8 mouse cellular contexts compared by ENCODE assay signal in the genomic region with DNA sequence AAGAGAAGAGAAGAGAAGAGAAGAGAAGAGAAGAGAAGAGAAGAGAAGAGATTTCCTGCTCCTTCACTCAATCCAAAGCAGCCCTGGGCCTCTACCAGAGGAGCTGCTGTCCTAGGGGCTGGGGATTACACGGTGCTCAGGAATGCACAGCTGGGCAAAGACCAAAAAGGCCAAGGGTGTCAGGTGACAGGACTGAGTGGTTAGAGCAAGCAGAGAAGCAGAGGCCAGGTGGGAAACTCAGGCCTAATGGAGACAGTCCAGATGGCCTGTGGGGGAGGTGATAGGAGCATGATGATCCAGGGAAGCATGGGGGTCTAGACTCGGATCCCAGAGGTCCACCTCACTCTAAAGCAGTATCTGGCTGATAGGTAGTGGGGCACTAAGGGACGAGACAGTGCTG. TPM values are rescaled to one million over a fixed set of nuclear protein-coding genes. Genes with fewer than 3 reads are reported as not detected.
DNase-seq lines count a peak whose midpoint lies in the region; ATAC-seq and TF ChIP-seq lines count a peak whose summit lies in the region.

No protein-coding gene starts in this region.

- H3K4me2 ChIP-seq in lung, embryonic 14.5 days = no peak overlapping the region
- H3K4me2 ChIP-seq in embryonic facial prominence, embryonic 11.5 days (ENCODE audit: low read depth, low read length) = no peak overlapping the region
- no peak overlapping the region for H3K4me2 ChIP-seq in liver, embryonic 16.5 days (ENCODE audit: low read depth, low read length)

- 0 out of 2 replicates have a peak, but pooled peaks have one; percentile 48 for ATAC-seq in lung, embryonic 14.5 days (ENCODE audit: insufficient read depth)
- no peak for ATAC-seq in embryonic facial prominence, embryonic 11.5 days (replicated peaks; ENCODE audit: insufficient number of reproducible peaks, low FRiP score, low TSS enrichment, low read depth)
- peak; percentile 82 for ATAC-seq in liver, embryonic 16.5 days (ENCODE audit: low read depth)

- peaks cover 17% of the 10 kb centered on the region for H3K36me3 ChIP-seq in lung, embryonic 14.5 days (ENCODE audit: insufficient read depth)
- H3K36me3 ChIP-seq in embryonic facial prominence, embryonic 11.5 days (replicated peaks; ENCODE audit: control insufficient read depth, insufficient read depth, low read depth, low read length) = no peaks in the 10 kb centered on the region
- peaks cover 1% of the 10 kb centered on the region; the same call in 1 of the 2 replicates for H3K36me3 ChIP-seq in liver, embryonic 16.5 days (ENCODE audit: control insufficient read depth, insufficient read depth)

- H3K4me3 ChIP-seq in lung, embryonic 14.5 days (ENCODE audit: low read depth, low read length) = no peak overlapping the region
- no peak overlapping the region for H3K4me3 ChIP-seq in embryonic facial prominence, embryonic 11.5 days (ENCODE audit: low read depth, low read length)
- no peak overlapping the region for H3K4me3 ChIP-seq in liver, embryonic 16.5 days (ENCODE audit: low read depth, low read length)

- peak overlapping the region; percentile 15; the same call in 1 of the 2 replicates for H3K27ac ChIP-seq in lung, embryonic 14.5 days (ENCODE audit: low read depth)
- no peak overlapping the region; the same call in 1 of the 2 replicates for H3K27ac ChIP-seq in embryonic facial prominence, embryonic 11.5 days (replicated peaks; ENCODE audit: low read depth, low read length)
- H3K27ac ChIP-seq in liver, embryonic 16.5 days (ENCODE audit: low read length) = peak overlapping the region; percentile 58; the same call in 1 of the 2 replicates

- TF ChIP-seq CTCF in lung, embryonic 14.5 days (IDR thresholded peaks at IDR 0.05; ENCODE audit: low read depth) = no peak

- no peaks in the 10 kb centered on the region for H3K9me3 ChIP-seq in lung, embryonic 14.5 days (ENCODE audit: low read depth, low read length)
- no peaks in the 10 kb centered on the region for H3K9me3 ChIP-seq in embryonic facial prominence, embryonic 11.5 days (replicated peaks; ENCODE audit: control insufficient read depth, low read length)
- H3K9me3 ChIP-seq in liver, embryonic 16.5 days (replicated peaks; ENCODE audit: control insufficient read depth, low read length) = no peaks in the 10 kb centered on the region

- 25% methylated on average over 3 of the region's 3 CpGs for WGBS in lung, embryonic 14.5 days
- 27% methylated on average over 3 of the region's 3 CpGs for WGBS in embryonic facial prominence, embryonic 11.5 days
- WGBS in liver, embryonic 16.5 days (ENCODE audit: insufficient replicate concordance) = 41% methylated on average over 3 of the region's 3 CpGs

- no peaks in the 10 kb centered on the region for H3K27me3 ChIP-seq in lung, embryonic 14.5 days (ENCODE audit: insufficient read depth, low read length)
- no peaks in the 10 kb centered on the region for H3K27me3 ChIP-seq in embryonic facial prominence, embryonic 11.5 days (ENCODE audit: control insufficient read depth, insufficient read depth, low read length)
- no peaks in the 10 kb centered on the region for H3K27me3 ChIP-seq in liver, embryonic 16.5 days (ENCODE audit: control insufficient read depth, insufficient read depth, low read depth, low read length)

- peak; percentile 42 for DNase-seq in lung, embryonic 14.5 days
- DNase-seq in lung, postnatal 4 days = no peak
- DNase-seq in embryonic facial prominence, embryonic 11.5 days (ENCODE audit: low spot score) = peak; percentile 72
- DNase-seq in kidney, adult 18-20 months = peak; percentile 56
- no peak for DNase-seq in testis, postnatal 10 days (ENCODE audit: low spot score)
- no peak for DNase-seq in frontal cortex, postnatal 14 days (ENCODE audit: low spot score in 2 of 2)
- DNase-seq in left cerebral cortex, adult 11 months (ENCODE audit: low spot score) = no peak

- peaks cover 18% of the 10 kb centered on the region for H3K4me1 ChIP-seq in lung, embryonic 14.5 days (ENCODE audit: insufficient read depth)
- H3K4me1 ChIP-seq in embryonic facial prominence, embryonic 11.5 days (ENCODE audit: control insufficient read depth, insufficient read depth, low read length) = peaks cover 5% of the 10 kb centered on the region; the same call in 1 of the 2 replicates
- H3K4me1 ChIP-seq in liver, embryonic 16.5 days (ENCODE audit: control insufficient read depth, low read depth, low read length) = peaks cover 36% of the 10 kb centered on the region

- no peak overlapping the region for H3K9ac ChIP-seq in lung, embryonic 14.5 days
- no peak overlapping the region for H3K9ac ChIP-seq in embryonic facial prominence, embryonic 11.5 days (replicated peaks; ENCODE audit: low read length)
- no peak overlapping the region for H3K9ac ChIP-seq in liver, embryonic 16.5 days (ENCODE audit: low read depth, low read length)

RNA-seq across cellular contexts. Expression of gene Yjefn3, which starts 37.1 kb away (rescaled TPM):
- polyA plus RNA-seq in lung, embryonic 14.5 days (2014; fragmentation: Nextera tagmentation; extraction: Ambion mirVana) = 3.6 and 4.3 TPM in 2 replicates
- 3.6 TPM in 2 replicates for polyA plus RNA-seq in embryonic facial prominence, embryonic 11.5 days (2014; fragmentation: Nextera tagmentation; extraction: Ambion mirVana)
- 0.63 and 0.77 TPM in 2 replicates for polyA plus RNA-seq in liver, embryonic 16.5 days (2015; fragmentation: Nextera tagmentation; extraction: Ambion mirVana)

RNA-seq across cellular contexts. Expression of gene Ndufa13, which starts 37.3 kb away (rescaled TPM):
- polyA plus RNA-seq in lung, embryonic 14.5 days (2014; fragmentation: Nextera tagmentation; extraction: Ambion mirVana) = 163 and 171 TPM in 2 replicates
- 158 and 165 TPM in 2 replicates for polyA plus RNA-seq in embryonic facial prominence, embryonic 11.5 days (2014; fragmentation: Nextera tagmentation; extraction: Ambion mirVana)
- 103 and 104 TPM in 2 replicates for polyA plus RNA-seq in liver, embryonic 16.5 days (2015; fragmentation: Nextera tagmentation; extraction: Ambion mirVana)

RNA-seq across cellular contexts. Expression of gene Tssk6, which starts 37.6 kb away (rescaled TPM):
- 3.8 and 4.3 TPM in 2 replicates for polyA plus RNA-seq in lung, embryonic 14.5 days (2014; fragmentation: Nextera tagmentation; extraction: Ambion mirVana)
- 3.2 and 3.7 TPM in 2 replicates for polyA plus RNA-seq in embryonic facial prominence, embryonic 11.5 days (2014; fragmentation: Nextera tagmentation; extraction: Ambion mirVana)
- polyA plus RNA-seq in liver, embryonic 16.5 days (2015; fragmentation: Nextera tagmentation; extraction: Ambion mirVana) = 1.1 and 1.6 TPM in 2 replicates

RNA-seq across cellular contexts. Expression of gene Cilp2, which starts 52.1 kb away (rescaled TPM):
- 0.25 and 0.31 TPM in 2 replicates for polyA plus RNA-seq in lung, embryonic 14.5 days (2014; fragmentation: Nextera tagmentation; extraction: Ambion mirVana)
- 0.32 and 0.66 TPM in 2 replicates for polyA plus RNA-seq in embryonic facial prominence, embryonic 11.5 days (2014; fragmentation: Nextera tagmentation; extraction: Ambion mirVana)
- polyA plus RNA-seq in liver, embryonic 16.5 days (2015; fragmentation: Nextera tagmentation; extraction: Ambion mirVana) = not detected in 2 replicates

RNA-seq across cellular contexts. Expression of gene Gatad2a, which starts 56.6 kb away (rescaled TPM):
- 81.5 and 92.4 TPM in 2 replicates for polyA plus RNA-seq in lung, embryonic 14.5 days (2014; fragmentation: Nextera tagmentation; extraction: Ambion mirVana)
- 64.4 and 78.8 TPM in 2 replicates for polyA plus RNA-seq in embryonic facial prominence, embryonic 11.5 days (2014; fragmentation: Nextera tagmentation; extraction: Ambion mirVana)
- 17.2 and 18.9 TPM in 2 replicates for polyA plus RNA-seq in liver, embryonic 16.5 days (2015; fragmentation: Nextera tagmentation; extraction: Ambion mirVana)

Comparison
In these comparisons a context has a peak if more than half of its experiments do, and no peak if none do; other contexts are left out.
1. DNase-seq: peak in lung, embryonic 14.5 days (single experiment), embryonic facial prominence, embryonic 11.5 days (single experiment) and kidney, adult 18-20 months (single experiment); none in lung, postnatal 4 days (0 of 2), testis, postnatal 10 days (single experiment), frontal cortex, postnatal 14 days (0 of 2) and left cerebral cortex, adult 11 months (single experiment).